Mouse (Mus musculus) MEL (cell line): ENCODE measurements at regions not wholly inside any gene's neighbourhood (a gene's known extent, or its start where the extent isn't known, plus 50 kb on each side); places are given as distances from the start of the nearest gene placed in this dataset.
A peak's percentile ranks its signal among the peaks of the same experiment; 100 is the strongest.

Experiments used
- DNase-seq: peaks from one replicate; pipeline ENCODE4 v3.0.0; 2011; ENCODE audit warnings: low read depth, low spot score
- H3K27ac ChIP-seq: 2 replicates; pipeline ENCODE4 v1.5.1; 2012; ENCODE audit warnings: low read depth, mild to moderate bottlenecking, control low read depth, low read length, moderate library complexity; ENCODE audit not compliant: control insufficient read depth
- H3K27me3 ChIP-seq, 2 experiments: fragments of 150-350 bp in 1 of 2; sonication (generic) in 1 of 2; 2 replicates each; pipeline ENCODE4 v1.6.1; 2012; ENCODE audit warnings: low read length in 2 of 2, mild to moderate bottlenecking in 2 of 2, improper control_type of control experiment in 1 of 2, moderate library complexity in 1 of 2; ENCODE audit not compliant: insufficient read depth in 2 of 2, control insufficient read depth in 1 of 2
- H3K36me3 ChIP-seq, 2 experiments: 2 replicates each; pipeline ENCODE4 v1.6.1; 2012 to 2014; ENCODE audit warnings: low read length in 2 of 2, improper control_type of control experiment in 1 of 2, inconsistent platforms in 1 of 2, mild to moderate bottlenecking in 1 of 2; ENCODE audit not compliant: insufficient read depth in 2 of 2, control insufficient read depth in 1 of 2
- H3K4me1 ChIP-seq, 2 experiments: fragments of 150-350 bp in 1 of 2; sonication (generic) in 1 of 2; 2 replicates each; pipeline ENCODE4 v1.6.1; 2012; ENCODE audit warnings: low read length in 2 of 2, improper control_type of control experiment in 1 of 2, mild to moderate bottlenecking in 1 of 2; ENCODE audit not compliant: insufficient read depth in 2 of 2, control insufficient read depth in 1 of 2
- H3K4me3 ChIP-seq, 2 experiments: fragments of 150-350 bp in 1 of 2; sonication (generic) in 1 of 2; 2 replicates each; pipeline ENCODE4 v1.5.1; 2012; ENCODE audit warnings: low read depth in 2 of 2, low read length in 2 of 2, mild to moderate bottlenecking in 2 of 2, moderate library complexity in 2 of 2, control low read depth in 1 of 2, improper control_type of control experiment in 1 of 2; ENCODE audit not compliant: control insufficient read depth in 1 of 2, insufficient read depth in 1 of 2
- H3K79me2 ChIP-seq: 2 replicates; pipeline ENCODE4 v1.6.1; 2012; ENCODE audit warnings: mild to moderate bottlenecking, low read length, moderate library complexity; ENCODE audit not compliant: control insufficient read depth, poor library complexity, insufficient read depth
- H3K9ac ChIP-seq: 2 replicates; pipeline ENCODE4 v1.6.1; 2012; ENCODE audit warnings: low read depth, mild to moderate bottlenecking, control low read depth, low read length, moderate library complexity; ENCODE audit not compliant: control insufficient read depth, poor library complexity, severe bottlenecking
- H3K9me3 ChIP-seq: fragments of 150-350 bp; sonication (generic); replicated peaks from 2 replicates; pipeline ENCODE4 v1.6.1; 2012; ENCODE audit warnings: mild to moderate bottlenecking, low read length, improper control_type of control experiment, moderate library complexity; ENCODE audit not compliant: insufficient read depth
- CHD2 ChIP-seq: IDR thresholded peaks from 2 replicates; pipeline ENCODE4 v1.6.1; 2011; ENCODE audit warnings: low read length, improper control_type of control experiment
- CTCF ChIP-seq, 3 experiments: IDR thresholded peaks in 2 of 3; conservative IDR thresholded peaks in 1 of 3; 2 replicates each; pipeline ENCODE4 v1.5.1; 2011 to 2012; ENCODE audit warnings: low read length in 3 of 3, low read depth in 2 of 3, mild to moderate bottlenecking in 2 of 3, improper control_type of control experiment in 1 of 3, inconsistent platforms in 1 of 3, mixed read lengths in 1 of 3, moderate library complexity in 1 of 3; ENCODE audit not compliant: control insufficient read depth in 1 of 3, insufficient read depth in 1 of 3, poor library complexity in 1 of 3, severe bottlenecking in 1 of 3
- ELF1 ChIP-seq: IDR thresholded peaks from 2 replicates; pipeline ENCODE4 v1.6.1; 2014; ENCODE audit warnings: low read depth, mild to moderate bottlenecking, inconsistent platforms, low read length, improper control_type of control experiment, moderate library complexity
- GATA1 ChIP-seq: IDR thresholded peaks from 2 replicates; pipeline ENCODE4 v1.6.1; 2011; ENCODE audit warnings: low read depth, low read length, improper control_type of control experiment
- MEF2A ChIP-seq: IDR thresholded peaks from 2 replicates; pipeline ENCODE4 v1.6.1; 2014; ENCODE audit warnings: low read depth, mild to moderate bottlenecking, inconsistent platforms, low read length, improper control_type of control experiment; ENCODE audit not compliant: poor library complexity, insufficient replicate concordance, severe bottlenecking; ENCODE audit errors: extremely low read depth
- MXI1 ChIP-seq: IDR thresholded peaks from 2 replicates; pipeline ENCODE4 v1.6.1; 2011; ENCODE audit warnings: mild to moderate bottlenecking, low read depth, low read length, improper control_type of control experiment
- MYB ChIP-seq: IDR thresholded peaks from 2 replicates; pipeline ENCODE4 v1.6.1; 2011; ENCODE audit warnings: mild to moderate bottlenecking, low read depth, low read length, improper control_type of control experiment
- MYC ChIP-seq: IDR thresholded peaks from 2 replicates; pipeline ENCODE4 v1.6.1; 2011; ENCODE audit warnings: low read depth, mild to moderate bottlenecking, low read length, improper control_type of control experiment, moderate library complexity
- NELFE ChIP-seq: IDR thresholded peaks from 2 replicates; pipeline ENCODE4 v1.6.1; 2011; ENCODE audit warnings: low read depth, low read length, improper control_type of control experiment
- NRF1 ChIP-seq: IDR thresholded peaks from 2 replicates; pipeline ENCODE4 v1.6.1; 2014; ENCODE audit warnings: low read depth, mild to moderate bottlenecking, inconsistent platforms, low read length, improper control_type of control experiment, moderate library complexity; ENCODE audit not compliant: poor library complexity, insufficient read depth, severe bottlenecking
- POLR2A ChIP-seq, 2 experiments: IDR thresholded peaks; 2 replicates each; pipeline ENCODE4 v1.6.1; 2011 to 2012; ENCODE audit warnings: low read length in 2 of 2, mild to moderate bottlenecking in 2 of 2, control low read depth in 1 of 2, improper control_type of control experiment in 1 of 2, low read depth in 1 of 2, moderate library complexity in 1 of 2; ENCODE audit not compliant: control insufficient read depth in 1 of 2, insufficient read depth in 1 of 2, poor library complexity in 1 of 2
- RAD21 ChIP-seq: IDR thresholded peaks from 2 replicates; pipeline ENCODE4 v1.6.1; 2011; ENCODE audit warnings: mild to moderate bottlenecking, low read depth, low read length, improper control_type of control experiment
- SMC3 ChIP-seq: IDR thresholded peaks from 2 replicates; pipeline ENCODE4 v1.6.1; 2011; ENCODE audit warnings: low read depth, low read length, improper control_type of control experiment
- TAL1 ChIP-seq: IDR thresholded peaks from 2 replicates; pipeline ENCODE4 v1.6.1; 2012; ENCODE audit warnings: mild to moderate bottlenecking, inconsistent platforms, low read length, moderate library complexity, mixed read lengths
- UBTF ChIP-seq: IDR thresholded peaks from 2 replicates; pipeline ENCODE4 v1.6.1; 2012; ENCODE audit warnings: low read depth, mild to moderate bottlenecking, inconsistent platforms, low read length, improper control_type of control experiment, moderate library complexity, borderline replicate concordance; ENCODE audit not compliant: insufficient read depth
- ZC3H11A ChIP-seq: IDR thresholded peaks from 2 replicates; pipeline ENCODE4 v1.6.1; 2012; ENCODE audit warnings: low read depth, mild to moderate bottlenecking, inconsistent platforms, low read length, improper control_type of control experiment
- ZKSCAN1 ChIP-seq: IDR thresholded peaks from 2 replicates; pipeline ENCODE4 v1.6.1; 2012; ENCODE audit warnings: low read depth, mild to moderate bottlenecking, inconsistent platforms, low read length, improper control_type of control experiment, moderate library complexity
- ZMIZ1 ChIP-seq: IDR thresholded peaks from 2 replicates; pipeline ENCODE4 v1.6.1; 2012; ENCODE audit warnings: low read depth, mild to moderate bottlenecking, inconsistent platforms, low read length, improper control_type of control experiment, moderate library complexity

DNA sequence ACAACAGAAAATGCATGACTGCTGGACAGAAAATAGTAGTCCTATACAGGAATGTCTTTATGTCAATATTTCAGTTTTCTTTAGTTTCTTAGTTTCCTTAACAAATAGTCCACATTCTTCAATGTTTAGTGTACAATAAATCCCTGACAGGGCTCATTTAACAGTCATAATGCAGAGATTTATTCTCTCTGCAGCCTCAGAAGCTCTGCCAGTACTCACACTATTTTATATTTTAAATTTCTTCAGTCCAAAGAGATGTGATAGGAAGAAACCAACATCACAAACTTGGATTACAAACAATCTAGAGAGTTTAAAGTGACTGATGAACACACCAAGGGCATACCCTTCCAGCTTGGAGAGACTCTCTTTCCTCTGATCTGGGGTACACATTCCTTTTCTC is 583.9 kb downstream of the Flrt2 start:
- H3K9me3 ChIP-seq = no peaks in the 10 kb centered on the region
- H3K4me1 ChIP-seq = no peaks in the 10 kb centered on the region
- H3K9ac ChIP-seq = no peak overlapping the region
- no peaks in the 10 kb centered on the region for H3K36me3 ChIP-seq
- H3K4me3 ChIP-seq = no peak overlapping the region
- no peaks in the 10 kb centered on the region for H3K27me3 ChIP-seq
- H3K79me2 ChIP-seq = no peaks in the 10 kb centered on the region
- no peak for TF ChIP-seq MXI1
- TF ChIP-seq MEF2A = no peak
- no peak for TF ChIP-seq ZC3H11A
- no peak for TF ChIP-seq MYC
- TF ChIP-seq MYB = no peak
- DNase-seq = no peak
- H3K27ac ChIP-seq = no peak overlapping the region

DNA sequence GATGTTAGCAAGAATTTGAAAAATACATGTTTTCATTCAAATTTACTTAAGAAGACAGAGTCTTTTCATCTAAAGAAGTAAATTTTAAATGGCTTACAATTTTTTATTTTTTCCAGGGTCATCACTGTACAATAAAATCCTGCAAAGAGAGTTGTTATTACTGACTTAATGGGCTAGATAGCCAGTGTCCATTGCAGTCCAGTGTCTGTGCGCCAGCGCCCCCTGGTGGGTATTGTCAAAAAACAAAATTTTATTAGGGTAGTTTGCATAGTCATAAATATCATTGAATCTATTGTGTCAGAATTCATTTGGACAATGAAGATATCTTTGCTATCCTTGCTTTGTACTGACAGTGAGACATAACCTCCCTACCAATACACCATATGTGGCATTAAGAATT is 619.1 kb downstream of the Flrt2 start:
- DNase-seq = peak; percentile 34
- Histone ChIP-seq H3K4me1 (no peaks in the 10 kb centered on the region), H3K36me3 (no peaks in the 10 kb centered on the region)

DNA sequence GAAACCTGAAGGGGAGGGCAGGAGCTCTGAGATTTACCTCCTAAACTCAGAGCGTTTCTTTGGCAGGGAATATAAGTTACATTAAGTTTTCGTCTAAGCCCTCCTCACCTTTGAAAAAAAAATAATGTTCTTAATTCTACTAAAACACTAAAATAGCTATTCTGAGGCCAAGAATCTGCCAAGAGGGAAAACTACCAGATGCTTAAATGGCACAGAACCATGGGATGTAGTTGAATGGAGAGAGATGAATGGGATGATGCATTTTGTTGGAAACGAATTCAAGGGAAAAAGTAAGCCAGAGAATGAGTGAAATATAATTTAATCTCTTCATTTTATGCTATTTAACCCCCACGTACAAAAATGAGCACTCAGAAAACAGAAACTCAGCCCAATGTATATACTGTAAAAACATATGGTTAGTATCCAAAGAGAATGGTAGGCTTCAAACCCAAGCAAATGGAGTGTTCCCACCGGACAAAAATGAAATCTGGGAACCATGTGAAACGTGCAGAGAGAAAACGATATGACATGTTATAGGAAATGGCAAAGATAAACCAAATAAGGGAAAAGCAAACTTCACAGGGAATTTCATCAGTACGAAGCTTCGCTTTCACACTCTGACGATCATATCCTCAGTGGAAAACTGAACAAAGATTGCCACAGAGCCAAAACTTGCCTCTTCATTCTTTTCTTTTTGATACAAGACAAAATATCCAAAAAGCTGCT is 631.2 kb downstream of the Flrt2 start:
- H3K79me2 ChIP-seq = no peaks in the 10 kb centered on the region
- H3K27ac ChIP-seq = no peak overlapping the region
- no peaks in the 10 kb centered on the region for H3K36me3 ChIP-seq
- H3K9ac ChIP-seq = no peak overlapping the region
- H3K4me3 ChIP-seq = no peak overlapping the region
- H3K9me3 ChIP-seq = no peaks in the 10 kb centered on the region
- TF ChIP-seq POLR2A (IDR thresholded peaks at IDR 0.05; ENCODE audit: control insufficient read depth in 1 of 2, insufficient read depth in 1 of 2, low read depth in 1 of 2, low read length in 2 of 2, poor library complexity in 1 of 2) (no peak), TAL1 (no peak), NRF1 (no peak), GATA1 (no peak), UBTF (no peak), SMC3 (no peak), NELFE (no peak)
- no peak for DNase-seq
- H3K4me1 ChIP-seq = no peaks in the 10 kb centered on the region
- H3K27me3 ChIP-seq = no peaks in the 10 kb centered on the region

More for the DNA sequence above, 619.1 kb downstream of the Flrt2 start:
- H3K4me3 ChIP-seq = no peak overlapping the region
- no peak for TF ChIP-seq ZKSCAN1
- peak; percentile 51 for TF ChIP-seq RAD21
- no peak for TF ChIP-seq ELF1
- TF ChIP-seq ZMIZ1 = no peak
- TF ChIP-seq CTCF (IDR thresholded peaks at IDR 0.05 in 2 of 3, conservative IDR thresholded peaks at IDR 0.05 in 1 of 3; ENCODE audit: control insufficient read depth in 1 of 3, insufficient read depth in 1 of 3, low read depth in 2 of 3, low read length in 3 of 3, poor library complexity in 1 of 3, severe bottlenecking in 1 of 3) = peak; percentile 30 to 62 (median 50); a peak in 5 of 6 replicates
- TF ChIP-seq ZC3H11A = peak; percentile 20; the same call in 1 of the 2 replicates
- TF ChIP-seq SMC3 = peak; percentile 59
- no peak for TF ChIP-seq CHD2
- TF ChIP-seq, all 39 proteins: peak for 4
- no peak overlapping the region for H3K9ac ChIP-seq
- H3K27me3 ChIP-seq = no peaks in the 10 kb centered on the region
- H3K79me2 ChIP-seq = no peaks in the 10 kb centered on the region
- H3K27ac ChIP-seq = no peak overlapping the region
- H3K9me3 ChIP-seq = no peaks in the 10 kb centered on the region
